Mouse (Mus musculus) frontal cortex, adult (tissue): ENCODE measurements around the gene Hhat.
A peak's percentile ranks its signal among the peaks of the same experiment; 100 is the strongest.

Experiments
- ATAC-seq: cut with Nextera tagmentation; 2 replicates; pipeline ENCODE4 v1.9.2; 2017; ENCODE audit warnings: mild to moderate bottlenecking, moderate library complexity, mixed read lengths; ENCODE audit not compliant: low TSS enrichment

Gene Hhat

GRCm38 (mm10) chr1:192785046-192785961, 14.3 kb upstream of the Hhat start:
- ATAC-seq: peak; percentile 38

DNA sequence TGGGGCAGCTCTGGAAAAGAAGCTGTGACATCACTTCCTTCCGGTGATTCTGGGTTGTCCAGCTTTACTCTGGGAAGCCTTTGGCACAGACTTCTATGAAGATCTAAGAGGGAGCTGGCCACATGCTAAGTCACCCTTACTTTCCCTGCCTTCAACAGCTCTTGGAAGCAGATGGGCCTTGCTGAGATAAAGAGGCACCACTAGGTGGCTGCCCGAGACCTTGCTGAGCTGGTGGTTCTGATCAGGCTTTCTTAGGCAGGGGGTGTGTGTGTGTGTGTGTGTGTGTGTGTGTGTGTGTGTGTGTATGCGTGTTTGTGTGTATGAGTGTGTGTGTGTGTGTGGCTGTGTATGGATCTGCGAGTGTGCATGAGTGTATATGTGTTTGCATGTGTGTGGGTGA, 13.4 kb upstream of the Hhat start:
- peak; percentile 73 for ATAC-seq

GRCm38 (mm10) chr1:192781256-192781655, 10.2 kb upstream of the Hhat start:
- no peak for ATAC-seq

DNA sequence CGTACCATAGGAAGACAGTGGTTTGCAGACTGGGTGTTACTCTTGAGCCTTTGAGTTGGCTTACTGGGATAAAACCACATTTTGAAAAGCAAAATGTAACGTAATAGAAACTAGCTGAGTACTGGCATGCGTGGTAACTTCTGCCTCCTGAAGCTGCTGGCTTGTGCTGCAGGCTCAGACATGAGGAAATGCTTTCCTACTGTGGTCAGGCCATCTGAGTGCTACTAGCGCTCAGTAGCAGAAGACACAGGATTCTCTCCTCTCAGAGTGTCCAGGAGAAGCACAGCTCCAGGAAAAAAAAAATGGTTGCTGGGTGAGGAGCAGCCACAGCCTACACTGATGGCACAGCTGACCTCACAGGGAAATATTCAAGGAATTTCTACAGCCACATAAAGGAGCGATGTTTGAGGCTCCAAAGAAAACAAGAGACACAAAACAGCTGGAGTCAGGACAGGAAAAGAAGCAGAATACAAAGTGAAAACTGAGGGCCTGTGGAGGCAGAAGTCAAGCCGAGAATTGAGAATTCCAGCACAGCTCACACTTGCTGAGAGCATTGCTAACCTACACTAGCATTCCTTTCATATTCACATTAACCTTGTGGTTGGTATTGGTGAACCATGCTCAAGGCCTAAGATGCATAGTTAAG, 8.0 kb upstream of the Hhat start:
- ATAC-seq: peak; percentile 70; the same call in 1 of the 2 replicates

GRCm38 (mm10) chr1:192778206-192778605, 7.2 kb upstream of the Hhat start:
- ATAC-seq: no peak

- peak; percentile 92 for ATAC-seq
Observed at GRCm38 (mm10) chr1:192770130-192770494, 911 bp downstream of the Hhat start.

GRCm38 (mm10) chr1:192765531-192765930, 5.5 kb downstream of the Hhat start:
- no peak for ATAC-seq

- ATAC-seq: no peak
Observed at GRCm38 (mm10) chr1:192764547-192764946, 6.5 kb downstream of the Hhat start.

DNA sequence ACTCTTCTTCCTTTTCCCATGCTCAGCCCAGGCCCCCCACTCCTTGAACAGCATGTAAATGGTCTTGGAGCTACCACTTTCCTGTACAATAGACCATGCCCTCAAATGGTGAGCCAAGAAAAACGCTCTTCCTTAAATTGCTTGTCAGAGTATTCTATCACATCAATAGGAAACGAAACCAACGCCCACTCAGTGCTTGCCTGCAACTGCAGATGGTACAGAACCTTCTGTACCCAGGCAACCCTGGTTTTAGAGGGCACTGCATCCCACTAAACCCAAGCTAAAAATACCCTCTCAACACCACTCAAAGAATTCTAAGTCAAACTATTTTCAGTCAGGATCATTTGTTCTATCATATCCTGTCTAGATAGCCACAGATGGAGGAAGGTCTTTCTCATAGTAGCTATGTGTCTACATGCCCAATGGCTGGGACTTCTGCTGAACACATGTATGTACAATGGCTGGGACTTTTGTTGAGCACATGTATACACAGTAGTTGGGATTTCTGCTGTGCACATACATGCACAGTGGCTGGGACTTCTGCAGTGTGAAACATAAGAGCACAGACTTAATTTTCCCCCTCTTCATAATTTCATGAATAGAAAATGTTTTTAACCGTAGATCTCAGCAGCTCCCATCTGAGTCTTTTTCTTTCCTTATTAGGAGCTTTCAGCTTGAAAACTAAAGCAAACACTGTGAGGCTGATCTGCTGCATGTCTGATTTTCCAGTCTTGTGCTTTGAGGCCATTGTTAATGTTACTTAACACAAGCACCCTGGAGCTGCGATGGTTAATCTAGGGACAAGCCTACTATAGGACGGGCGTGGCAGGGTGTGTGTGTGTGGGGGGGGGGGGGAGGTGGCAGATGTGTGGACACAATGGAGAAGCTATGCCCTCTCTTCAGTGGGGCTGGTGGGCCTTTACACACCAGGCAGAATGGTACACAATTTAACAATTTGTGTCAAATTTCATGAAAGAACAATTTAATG, 7.8 kb downstream of the Hhat start:
- ATAC-seq: 0 out of 2 replicates have a peak, but pooled peaks have one; percentile 13

DNA sequence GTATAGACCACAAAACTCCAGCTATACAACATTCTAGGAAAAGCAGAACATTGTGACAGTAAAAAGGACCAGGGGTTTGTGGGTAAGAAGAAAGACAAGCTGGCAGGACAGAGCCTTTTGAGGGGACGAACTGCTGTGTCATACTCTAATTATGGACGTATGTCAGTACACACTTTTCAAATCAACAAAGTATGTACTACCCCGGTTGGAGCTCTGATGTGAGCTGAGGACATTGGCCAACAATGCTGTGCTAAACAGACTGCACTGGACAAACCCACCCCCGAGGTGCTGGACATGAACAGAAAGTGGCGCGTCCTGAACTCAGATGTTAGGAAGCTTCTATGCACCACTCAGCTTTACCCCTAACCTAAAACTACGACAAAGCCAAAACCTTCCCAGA, 14.3 kb downstream of the Hhat start:
- no peak for ATAC-seq

DNA sequence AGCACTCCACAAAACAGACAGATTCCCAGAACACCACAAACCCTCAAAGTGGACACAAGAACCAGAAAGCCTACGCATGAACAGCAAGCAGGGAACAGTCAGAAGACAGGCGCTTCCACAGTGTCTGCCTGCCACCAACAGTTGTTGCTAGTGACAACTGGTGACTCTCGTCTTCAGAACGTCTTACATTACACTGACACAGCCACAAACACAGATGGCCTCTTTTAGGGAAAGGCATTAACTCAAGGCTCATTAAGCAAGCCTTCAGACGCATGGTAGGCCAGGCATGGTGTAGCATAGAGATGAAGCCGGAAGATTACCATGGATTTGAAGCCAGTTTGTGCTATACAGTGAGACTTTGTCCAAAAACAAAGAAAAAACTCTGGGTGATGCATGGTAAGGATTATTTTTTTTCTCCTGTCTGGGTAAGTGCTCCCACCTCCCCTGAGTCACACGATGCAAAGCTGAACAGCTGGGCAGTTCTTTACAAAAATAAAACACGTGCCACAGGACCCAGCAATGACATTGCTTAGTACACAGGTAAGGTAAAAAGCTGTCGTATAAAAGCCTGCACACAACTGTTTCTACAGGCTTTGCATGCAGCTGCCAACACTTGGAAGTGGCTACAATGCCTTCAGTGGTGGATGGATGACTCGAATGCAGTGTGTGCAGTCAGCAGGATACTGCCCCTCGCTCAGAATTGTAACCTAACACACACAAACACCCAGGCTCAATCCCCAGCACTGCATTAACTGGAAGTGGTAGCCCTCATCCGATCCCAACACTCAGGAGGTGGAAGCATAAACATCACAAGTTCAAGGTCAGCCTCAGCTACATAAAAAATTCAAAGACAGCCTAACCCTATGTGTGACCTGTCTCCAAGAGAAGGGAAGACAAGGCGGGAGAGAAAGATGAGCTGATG, 15.1 kb downstream of the Hhat start:
- ATAC-seq: peak; percentile 57

- 0 out of 2 replicates have a peak, but pooled peaks have one; percentile 9 for ATAC-seq
Observed at GRCm38 (mm10) chr1:192755246-192755645, 15.8 kb downstream of the Hhat start.

- no peak for ATAC-seq
Observed at GRCm38 (mm10) chr1:192754268-192754667, 16.8 kb downstream of the Hhat start.

GRCm38 (mm10) chr1:192752659-192753601, 18.1 kb downstream of the Hhat start:
- ATAC-seq: no peak

DNA sequence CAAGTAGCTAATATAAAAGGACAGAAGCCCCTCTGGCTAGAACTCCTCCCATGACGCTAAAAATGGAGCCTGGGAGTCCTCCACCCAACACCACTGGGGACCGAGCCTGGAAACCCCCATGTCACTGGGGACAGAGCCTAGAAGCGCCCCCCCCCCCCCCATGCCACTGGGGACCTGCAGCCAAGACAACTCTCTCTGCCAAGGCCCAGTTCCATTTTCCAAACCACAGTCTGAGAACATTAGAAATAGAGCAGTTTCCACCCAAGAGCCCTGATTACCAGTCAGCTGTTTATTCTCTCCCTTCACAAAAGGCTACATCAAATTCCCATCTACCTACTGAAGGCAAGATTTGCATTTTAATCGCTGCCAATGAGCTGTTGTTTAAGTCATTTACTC, 21.0 kb downstream of the Hhat start:
- no peak for ATAC-seq

- no peak for ATAC-seq
Observed at GRCm38 (mm10) chr1:192749270-192750041, 21.6 kb downstream of the Hhat start.

- ATAC-seq: no peak
Observed at GRCm38 (mm10) chr1:192746201-192746600, 24.8 kb downstream of the Hhat start.

DNA sequence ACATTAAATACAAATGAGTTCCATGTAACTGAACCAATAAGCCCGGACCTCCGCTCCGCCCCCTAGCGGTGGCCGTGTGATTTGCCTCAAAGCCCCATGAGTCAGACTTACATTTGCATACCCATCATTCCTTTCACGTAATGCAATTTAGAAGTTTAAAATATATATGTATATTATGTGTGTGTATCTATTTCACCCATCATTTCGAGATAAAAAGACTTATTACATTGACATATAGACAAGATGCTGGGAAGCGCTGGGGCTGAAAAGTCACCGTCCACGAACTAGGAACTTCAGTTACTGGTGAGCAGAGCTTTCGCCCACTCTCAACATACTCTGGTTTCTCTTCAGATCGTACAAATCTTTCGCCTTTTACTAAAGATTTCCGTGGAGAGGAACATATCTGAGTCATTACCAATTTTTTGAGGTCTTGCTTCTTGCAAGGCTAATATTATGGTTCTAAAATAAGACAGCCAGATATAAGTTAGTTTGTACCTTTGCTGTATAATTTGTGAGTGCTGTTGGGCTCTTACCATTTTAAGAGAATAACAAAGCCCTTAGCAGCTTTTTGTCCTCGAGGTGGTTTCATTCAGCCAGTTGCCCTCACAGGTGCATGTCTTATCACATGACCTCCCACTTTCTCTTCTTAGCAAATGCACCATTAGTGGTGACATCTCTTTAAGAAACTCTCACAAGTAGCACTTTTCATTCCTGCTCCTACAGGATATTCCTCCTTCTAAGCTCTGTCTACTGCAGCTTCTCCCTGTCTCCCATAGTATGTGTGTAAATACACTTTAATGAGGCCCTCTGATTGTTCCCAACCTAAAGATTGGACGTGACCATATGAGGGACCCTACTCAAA, 25.6 kb downstream of the Hhat start:
- ATAC-seq: no peak
